Mouse (Mus musculus): ENCODE results near the gene Tnfrsf1b.

DNA sequence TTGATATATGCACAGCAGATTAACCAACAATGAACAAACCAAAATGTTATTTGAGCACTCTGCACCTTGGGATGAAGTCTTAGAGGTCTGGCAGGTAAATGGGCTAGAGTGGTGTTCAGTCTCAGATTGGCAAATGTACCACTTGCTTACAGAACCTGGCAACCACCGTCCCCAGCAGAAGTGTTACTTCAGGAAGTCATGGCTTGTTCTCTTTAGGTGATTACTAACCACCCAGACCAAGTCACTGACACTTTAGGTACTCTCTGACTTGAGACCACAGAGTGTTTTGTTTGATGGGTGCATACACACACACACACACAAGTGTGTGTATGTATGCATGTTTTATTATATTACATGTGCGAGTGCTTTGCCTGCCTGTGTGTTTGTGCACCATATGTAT is 31.6 kb upstream of the Tnfrsf1b start:
- TF ChIP-seq CTCF (IDR thresholded peaks at IDR 0.05; ENCODE audit: borderline replicate concordance, control insufficient read depth, extremely low read depth, insufficient read depth, low read length, poor library complexity) (no peak), POLR2A (IDR thresholded peaks at IDR 0.05; ENCODE audit: control insufficient read depth, extremely low read depth, insufficient read depth, low read length, poor library complexity) (no peak)

All from thymus, adult 2 months (tissue).